Mouse (Mus musculus) large intestine, adult 2 months (tissue): Measurements from ENCODE around the gene Il10ra. TPM values are rescaled to one million over a fixed set of nuclear protein-coding genes. Genes with fewer than 3 reads are reported as not detected.

Experiments used
- DNase-seq: peaks from one replicate; pipeline ENCODE4 v3.0.0-alpha.2; 2012; ENCODE audit warnings: low read depth, low spot score
- WGBS: fragments of 180-500 bp; shearing (Covaris S2); methylation state at CpG from one replicate; pipeline ENCODE4 v1.1.7; 2018; 5-methylcytosine and 5-hydroxymethylcytosine counted together
- polyA plus RNA-seq: library from polyadenylated mRNA; depleted of rRNA; stranded (reverse); fragments of >200 nt; gene quantifications from 2 replicates; pipeline ENCODE4 v1.2.3, GENCODE M21; 2012

Il10ra gene
- polyA plus RNA-seq, 1 experiment: 6.0 TPM

- no peak for DNase-seq
- WGBS: 86% methylated on average over 5 of the region's 5 CpGs
Measured at GRCm38 (mm10) chr9:45261872-45262271, 7.1 kb downstream of the Il10ra start.

- no peak for DNase-seq
- WGBS: 43% methylated on average over 4 of the region's 4 CpGs
Measured at GRCm38 (mm10) chr9:45261466-45261865, 7.5 kb downstream of the Il10ra start.

DNA sequence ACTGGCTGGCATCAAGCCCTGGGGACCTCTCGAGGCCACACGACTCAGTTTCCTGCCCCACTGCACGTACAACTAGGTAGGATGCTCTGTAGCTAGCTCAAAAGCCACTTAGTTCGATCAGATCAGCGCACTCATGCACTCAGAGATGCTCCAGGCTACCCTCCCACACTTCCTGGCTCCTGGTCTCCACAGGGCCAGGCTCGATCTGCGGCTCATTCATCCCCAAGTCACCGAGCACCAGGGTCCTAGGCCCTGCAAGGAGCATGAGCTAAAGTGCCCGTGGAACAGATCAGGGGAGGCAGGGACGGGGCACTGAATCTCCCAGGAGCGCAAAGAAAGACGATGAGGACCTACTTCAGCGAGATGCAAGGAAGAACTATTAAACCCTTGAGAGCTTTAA lies 9.9 kb downstream of the Il10ra start:
- no peak for DNase-seq
- WGBS: 84% methylated on average over 13 of the region's 13 CpGs

DNA sequence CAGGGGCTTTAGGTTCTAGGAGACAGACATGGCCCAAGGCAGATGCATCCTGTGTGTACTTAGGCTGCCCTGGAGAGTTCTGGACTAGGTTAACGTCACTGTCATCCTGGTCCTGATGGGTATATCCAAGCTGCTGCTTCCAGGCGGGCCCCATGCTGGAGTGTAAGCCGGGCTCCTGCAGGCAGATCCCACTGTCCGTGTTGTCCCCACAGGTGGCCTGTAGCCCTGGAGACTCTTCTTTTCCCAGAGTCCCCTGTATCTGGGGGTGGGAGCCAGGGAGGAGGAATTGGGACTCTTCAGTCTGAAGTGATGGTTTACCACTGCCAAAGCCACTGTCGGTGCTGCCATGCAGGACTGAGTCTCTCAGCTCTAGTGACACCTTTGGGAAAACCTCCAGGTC lies 13.0 kb downstream of the Il10ra start:
- 84% methylated on average over 5 of the region's 5 CpGs for WGBS
- DNase-seq: no peak

GRCm38 (mm10) chr9:45255431-45255830 lies 13.5 kb downstream of the Il10ra start:
- no peak for DNase-seq
- WGBS: 77% methylated on average over 4 of the region's 4 CpGs

- whole genome bisulfite sequencing: 64% methylated on average over 4 of the region's 4 CpGs
- DNase-seq: no peak
Measured at GRCm38 (mm10) chr9:45254605-45255004, 14.3 kb downstream of the Il10ra start.

DNA sequence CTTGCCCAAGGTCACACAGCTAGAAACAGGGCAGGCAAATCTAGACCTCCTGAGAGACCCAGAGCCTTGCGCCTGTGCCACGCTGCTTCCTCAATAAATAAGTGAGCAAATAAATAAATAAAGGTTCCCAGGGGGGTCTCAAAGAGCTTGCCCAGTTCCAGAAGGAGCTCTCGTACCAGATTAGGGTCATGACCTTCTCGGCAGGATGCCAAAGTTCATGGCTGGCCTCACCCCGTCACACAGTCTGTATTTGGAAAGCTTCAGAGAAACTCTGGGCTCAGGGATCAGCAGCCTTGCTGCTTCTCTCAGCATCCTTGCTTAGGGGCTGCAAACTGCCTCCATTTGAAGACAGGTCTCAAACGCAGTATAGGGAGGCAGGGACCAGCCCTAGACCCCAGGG lies 14.9 kb downstream of the Il10ra start:
- no peak for DNase-seq
- WGBS: 35% methylated on average over 6 of the region's 6 CpGs

DNA sequence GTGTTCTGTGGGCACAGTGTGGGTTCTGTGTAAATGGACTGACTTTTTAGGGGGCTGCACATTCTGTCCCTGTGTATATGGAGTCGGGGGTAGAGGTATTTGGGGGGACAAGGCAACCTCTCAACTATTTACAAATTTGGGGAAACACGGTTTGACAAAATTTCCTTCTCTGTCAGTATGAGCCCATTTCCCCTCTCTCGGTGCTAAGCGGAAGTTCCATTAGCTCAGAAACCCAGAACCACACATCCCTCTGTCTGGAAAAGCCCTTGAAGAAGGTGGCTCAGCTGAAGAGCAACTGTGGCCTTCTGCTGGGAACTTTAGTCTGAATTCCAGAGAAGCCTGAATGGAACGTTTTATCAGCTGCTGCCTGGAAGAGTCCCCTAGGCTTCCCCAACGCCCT lies 16.6 kb downstream of the Il10ra start:
- WGBS: 62% methylated on average over 6 of the region's 6 CpGs

GRCm38 (mm10) chr9:45251990-45252389 lies 17.0 kb downstream of the Il10ra start:
- DNase-seq: no peak
- 63% methylated on average over 4 of the region's 4 CpGs for WGBS

More for the DNA sequence above, 16.6 kb downstream of the Il10ra start:
- no peak for DNase-seq

DNA sequence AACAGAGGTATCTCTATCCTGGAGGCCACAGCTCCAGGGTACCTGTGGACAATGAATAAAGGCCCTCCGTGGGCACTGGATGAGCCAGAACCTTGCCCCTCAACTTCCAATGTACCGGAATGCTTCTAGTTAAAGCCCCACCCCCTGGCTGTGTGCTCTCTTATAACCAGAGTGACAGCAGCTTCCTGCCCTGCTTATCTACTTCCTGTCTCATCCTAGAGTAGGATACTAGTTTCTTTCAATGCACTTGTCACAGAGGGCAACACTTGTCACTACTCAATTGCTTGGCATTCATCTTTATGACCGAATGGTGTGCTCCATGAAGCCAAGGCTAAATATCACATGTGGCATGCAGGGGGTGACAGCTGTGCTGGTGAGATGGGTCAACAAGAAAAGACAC lies 17.7 kb downstream of the Il10ra start:
- WGBS: 67% methylated on average over 3 of the region's 3 CpGs
- DNase-seq: no peak

- WGBS: 86% methylated on average over 7 of the region's 7 CpGs
- no peak for DNase-seq
Measured at GRCm38 (mm10) chr9:45250306-45250705, 18.6 kb downstream of the Il10ra start.

GRCm38 (mm10) chr9:45247536-45247935 lies 21.4 kb downstream of the Il10ra start:
- DNase-seq: no peak
- 53% methylated on average over 2 of the region's 2 CpGs for WGBS

GRCm38 (mm10) chr9:45246060-45246459 lies 22.9 kb downstream of the Il10ra start:
- no peak for DNase-seq
- 86% methylated on average over 6 of the region's 6 CpGs for WGBS

GRCm38 (mm10) chr9:45245432-45245831 lies 23.5 kb downstream of the Il10ra start:
- DNase-seq: no peak
- 77% methylated on average over 1 of the region's 1 CpGs for WGBS

DNA sequence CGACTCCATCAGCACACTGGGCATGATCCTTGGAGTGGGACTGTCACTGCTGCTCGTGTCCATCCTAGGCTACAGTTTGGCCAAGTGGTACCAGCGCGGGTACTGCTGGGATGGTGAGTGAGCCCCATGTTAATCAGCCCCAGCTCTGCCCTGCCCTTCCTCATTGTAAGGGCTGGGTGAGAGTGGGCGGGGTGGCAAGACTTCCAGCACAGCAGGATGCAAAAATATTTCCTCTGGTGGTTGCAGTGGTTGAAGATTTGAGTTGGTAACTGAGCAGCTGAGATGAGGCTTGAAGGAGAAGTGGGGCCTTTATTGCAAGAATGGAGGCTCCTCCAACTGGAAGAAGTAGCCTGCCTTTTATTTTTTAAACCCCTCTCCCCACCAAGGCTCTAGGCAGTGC lies 27.6 kb downstream of the Il10ra start:
- WGBS: 62% methylated on average over 5 of the region's 5 CpGs
- no peak for DNase-seq

DNA sequence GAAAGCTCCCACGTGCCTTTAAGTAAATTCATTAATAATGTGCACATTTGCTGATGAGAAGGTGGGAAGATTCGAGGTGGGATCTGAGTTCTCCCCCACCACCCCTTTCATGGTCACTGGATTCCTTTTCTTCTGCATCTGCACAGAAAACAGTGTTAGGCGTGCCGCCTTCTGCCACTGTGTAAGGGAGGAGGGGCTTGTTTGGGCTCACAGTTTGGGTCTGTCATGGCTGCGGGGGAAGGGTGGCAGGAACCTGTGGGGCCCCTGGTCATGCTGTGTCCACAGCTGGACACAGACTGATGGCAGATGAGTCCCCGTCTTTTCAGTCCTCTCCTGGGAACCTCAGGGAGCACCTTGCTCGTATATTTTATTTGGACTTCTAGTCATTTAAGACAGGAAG lies 32.2 kb downstream of the Il10ra start:
- DNase-seq: no peak
- WGBS: 59% methylated on average over 7 of the region's 7 CpGs

GRCm38 (mm10) chr9:45235668-45236227 lies 33.2 kb downstream of the Il10ra start:
- no peak for DNase-seq
- WGBS: 57% methylated on average over 6 of the region's 6 CpGs

DNA sequence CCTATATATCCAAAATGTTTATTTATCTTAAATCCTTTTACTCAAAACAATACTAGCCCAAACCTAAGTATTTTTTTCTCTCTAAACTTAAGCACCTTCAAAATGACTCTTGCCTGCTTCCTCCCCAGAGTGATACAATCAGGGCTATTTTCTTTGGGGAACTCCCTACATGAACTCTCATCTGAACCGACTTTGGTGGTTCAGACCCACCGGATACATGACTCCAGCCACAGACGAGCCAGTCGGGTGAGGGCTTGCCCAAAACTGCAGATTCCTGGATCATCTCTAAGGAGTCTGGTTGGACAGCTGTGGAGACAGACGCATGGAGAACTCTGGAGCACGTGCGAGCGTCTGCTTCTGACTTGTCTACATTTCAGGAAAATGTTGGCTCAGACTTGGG lies 39.6 kb downstream of the Il10ra start:
- WGBS: 73% methylated on average over 8 of the region's 8 CpGs
- DNase-seq: no peak

GRCm38 (mm10) chr9:45221567-45221966 lies 47.4 kb downstream of the Il10ra start:
- 7% methylated on average over 6 of the region's 6 CpGs for WGBS
- DNase-seq: no peak

DNA sequence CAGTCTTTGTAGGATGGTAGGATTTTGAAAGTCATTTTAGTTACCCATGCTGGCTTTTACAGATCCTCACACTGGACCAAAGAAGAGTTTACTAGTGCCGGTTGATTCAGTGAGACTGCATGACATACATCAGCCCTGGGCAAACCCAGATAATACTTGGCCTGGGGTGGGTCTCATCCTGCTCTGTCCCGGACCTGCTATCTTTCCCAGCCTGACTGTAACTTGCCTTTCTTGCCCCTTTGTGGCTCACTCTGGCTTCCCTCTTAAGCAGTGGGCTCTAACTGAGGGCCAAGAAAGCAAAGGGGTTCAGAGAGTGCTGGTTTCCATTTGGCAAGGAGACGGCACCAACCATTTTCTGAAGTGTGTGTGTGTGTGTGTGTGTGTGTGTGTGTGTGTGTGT lies 49.3 kb downstream of the Il10ra start:
- WGBS: 86% methylated on average over 3 of the region's 3 CpGs
- no peak for DNase-seq

DNA sequence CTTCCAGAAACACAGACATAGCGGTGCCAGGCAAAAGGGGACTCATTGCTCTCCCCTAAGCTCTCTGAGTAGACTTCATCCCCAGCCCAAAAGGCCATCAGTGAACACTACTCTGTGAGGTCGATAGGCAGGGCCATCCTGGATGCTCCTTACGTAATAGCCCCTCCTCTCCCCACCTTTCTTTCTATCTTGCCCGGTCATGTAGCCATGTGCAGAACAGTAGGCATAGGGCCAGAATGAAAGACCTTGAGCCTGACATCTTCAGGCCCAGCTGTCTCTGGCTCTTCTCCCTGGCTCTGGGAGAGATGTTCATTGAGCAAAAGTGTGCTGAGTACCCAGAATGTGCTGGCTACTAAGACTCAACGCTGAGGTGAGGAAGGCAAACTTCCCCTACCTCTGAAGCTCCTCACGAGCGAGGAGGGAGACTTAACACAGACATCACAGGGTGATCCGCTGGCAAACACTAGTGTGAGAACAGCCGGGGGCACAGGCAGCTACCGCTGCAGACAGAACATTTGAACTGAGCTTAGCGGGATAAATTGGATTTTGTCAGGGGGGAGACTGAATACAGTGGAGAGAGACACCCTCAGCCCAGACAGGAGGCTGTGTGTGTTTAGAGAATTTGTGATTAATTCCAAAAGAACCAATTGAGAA lies 53.3 kb downstream of the Il10ra start:
- 73% methylated on average over 11 of the region's 11 CpGs for WGBS
- no peak for DNase-seq

- 40% methylated on average over 6 of the region's 6 CpGs for WGBS
- DNase-seq: no peak
Measured at GRCm38 (mm10) chr9:45212001-45212400, 56.9 kb downstream of the Il10ra start.
